Mouse (Mus musculus) heart, embryonic 13.5 days (tissue): ENCODE measurements around the gene Olfr645. TPM values are rescaled to one million over a fixed set of nuclear protein-coding genes. Genes with fewer than 3 reads are reported as not detected.

Source experiments
- ATAC-seq: fragments of 200-750 bp; cut with Nextera tagmentation; 2 replicates; pipeline ENCODE4 v1.8.0; 2017; ENCODE audit warnings: moderate TSS enrichment; ENCODE audit not compliant: insufficient number of reproducible peaks, low FRiP score, low TSS enrichment; ENCODE audit errors: extremely low read depth
- H3K27ac ChIP-seq: fragments of 300-500 bp; sonication (generic); replicated peaks from 2 replicates; pipeline ENCODE4 v1.5.1; 2015; ENCODE audit warnings: moderate library complexity, mild to moderate bottlenecking, inconsistent platforms
- H3K27me3 ChIP-seq: fragments of 300-500 bp; sonication (generic); replicated peaks from 2 replicates; pipeline ENCODE4 v1.6.1; 2015; ENCODE audit warnings: mild to moderate bottlenecking, inconsistent platforms
- H3K36me3 ChIP-seq: fragments of 300-500 bp; sonication (generic); 2 replicates; pipeline ENCODE4 v1.6.1; 2015; ENCODE audit warnings: mild to moderate bottlenecking, inconsistent platforms
- H3K4me1 ChIP-seq: fragments of 300-500 bp; sonication (generic); 2 replicates; pipeline ENCODE4 v1.6.1; 2015; ENCODE audit warnings: inconsistent platforms
- H3K4me2 ChIP-seq: fragments of 300-500 bp; sonication (generic); 2 replicates; pipeline ENCODE4 v1.6.1; 2015; ENCODE audit warnings: inconsistent platforms, mild to moderate bottlenecking, moderate library complexity
- H3K4me3 ChIP-seq: fragments of 300-500 bp; sonication (generic); 2 replicates; pipeline ENCODE4 v1.5.1; 2015; ENCODE audit warnings: moderate library complexity, mild to moderate bottlenecking, inconsistent platforms
- H3K9ac ChIP-seq: fragments of 300-500 bp; sonication (generic); 2 replicates; pipeline ENCODE4 v1.6.1; 2015; ENCODE audit warnings: inconsistent platforms, mild to moderate bottlenecking, moderate library complexity
- H3K9me3 ChIP-seq: fragments of 300-500 bp; sonication (generic); 2 replicates; pipeline ENCODE4 v1.6.1; 2016; ENCODE audit warnings: inconsistent platforms
- WGBS: fragments of 180-500 bp; shearing (Covaris S2); methylation state at CpG from one replicate; pipeline ENCODE4 v1.1.7; 2015; ENCODE audit warnings: mixed read lengths; 5-methylcytosine and 5-hydroxymethylcytosine counted together
- polyA plus RNA-seq: library from polyadenylated mRNA; unstranded; fragments of >200 nt; fragmentation: Nextera tagmentation; extraction: Ambion mirVana; gene quantifications from 2 replicates; pipeline ENCODE4 v1.2.1, GENCODE M21; 2015

Gene Olfr645
- not detected in 2 replicates for polyA plus RNA-seq

- WGBS: 54% methylated on average over 1 of the region's 1 CpGs
- Histone ChIP-seq H3K9me3 (no peaks in the 10 kb centered on the region), H3K27ac (no peak within 1 kb of the TSS), H3K36me3 (no peaks in the 10 kb centered on the region), H3K4me3 (no peak within 1 kb of the TSS), H3K4me1 (no peaks in the 10 kb centered on the region), H3K27me3 (no peaks in the 10 kb centered on the region), H3K9ac (no peak within 1 kb of the TSS), H3K4me2 (no peak within 1 kb of the TSS)
- ATAC-seq: no peak
These were observed at the start of gene Olfr645 for GRCm38 (mm10) chr7:104085365-104085764. Olfr645 (minus strand) TSS chr7:104085465.

GRCm38 (mm10) chr7:104129726-104130125 lies 44.5 kb upstream of the Olfr645 start, which contains the start of gene Ubqln5:
Ubqln5 (minus strand) TSS chr7:104129826.
- H3K4me2 ChIP-seq: no peak within 1 kb of the TSS
- no peaks in the 10 kb centered on the region for H3K27me3 ChIP-seq
- H3K36me3 ChIP-seq: no peaks in the 10 kb centered on the region
- H3K4me3 ChIP-seq: no peak within 1 kb of the TSS
- ATAC-seq: no peak
- no peak within 1 kb of the TSS for H3K9ac ChIP-seq
- WGBS: 84% methylated on average over 5 of the region's 5 CpGs
- no peaks in the 10 kb centered on the region for H3K9me3 ChIP-seq
- H3K27ac ChIP-seq: no peak within 1 kb of the TSS
- H3K4me1 ChIP-seq: no peaks in the 10 kb centered on the region

GRCm38 (mm10) chr7:104104757-104104972 lies 19.4 kb upstream of the Olfr645 start, which contains the start of gene Olfr646:
Olfr646 (plus strand) TSS chr7:104104873.
- no peak for ATAC-seq
- Histone ChIP-seq H3K36me3 (no peaks in the 10 kb centered on the region), H3K4me2 (no peak within 1 kb of the TSS), H3K9ac (no peak within 1 kb of the TSS), H3K27ac (no peak within 1 kb of the TSS), H3K4me1 (no peaks in the 10 kb centered on the region), H3K27me3 (no peaks in the 10 kb centered on the region), H3K9me3 (no peaks in the 10 kb centered on the region), H3K4me3 (no peak within 1 kb of the TSS)

- 62% methylated on average over 4 of the region's 4 CpGs for WGBS
- H3K9me3 ChIP-seq: no peaks in the 10 kb centered on the region
- H3K4me1 ChIP-seq: no peaks in the 10 kb centered on the region
- H3K4me3 ChIP-seq: no peak overlapping the region
- H3K27me3 ChIP-seq: no peaks in the 10 kb centered on the region
- no peak overlapping the region for H3K9ac ChIP-seq
- H3K4me2 ChIP-seq: no peak overlapping the region
- no peak for ATAC-seq
- no peaks in the 10 kb centered on the region for H3K36me3 ChIP-seq
- no peak overlapping the region for H3K27ac ChIP-seq
These were observed 18.9 kb upstream of the Olfr645 start for GRCm38 (mm10) chr7:104103913-104104756.

GRCm38 (mm10) chr7:104071769-104072168 lies 13.5 kb downstream of the Olfr645 start, which contains the start of gene Olfr644:
Olfr644 (minus strand) TSS chr7:104071869.
- H3K9ac ChIP-seq: no peak within 1 kb of the TSS
- H3K36me3 ChIP-seq: no peaks in the 10 kb centered on the region
- WGBS: 62% methylated on average over 2 of the region's 2 CpGs
- peaks cover 3% of the 10 kb centered on the region; the same call in 1 of the 2 replicates for H3K9me3 ChIP-seq
- no peak for ATAC-seq
- H3K4me1 ChIP-seq: no peaks in the 10 kb centered on the region
- H3K4me3 ChIP-seq: no peak within 1 kb of the TSS
- no peak within 1 kb of the TSS for H3K4me2 ChIP-seq
- H3K27me3 ChIP-seq: no peaks in the 10 kb centered on the region
- H3K27ac ChIP-seq: no peak within 1 kb of the TSS

- Histone ChIP-seq H3K4me1 (no peaks in the 10 kb centered on the region), H3K27me3 (no peaks in the 10 kb centered on the region), H3K4me3 (no peak within 1 kb of the TSS), H3K9ac (no peak within 1 kb of the TSS), H3K36me3 (no peaks in the 10 kb centered on the region), H3K9me3 (no peaks in the 10 kb centered on the region), H3K27ac (no peak within 1 kb of the TSS), H3K4me2 (no peak within 1 kb of the TSS)
- WGBS: 45% methylated on average over 2 of the region's 2 CpGs
- no peak for ATAC-seq
These were observed 23.9 kb downstream of the Olfr645 start, which contains the start of gene 4930516K23Rik for GRCm38 (mm10) chr7:104061345-104061744. 4930516K23Rik (minus strand) TSS chr7:104061445.

- H3K27ac ChIP-seq: no peak overlapping the region
- H3K4me1 ChIP-seq: no peaks in the 10 kb centered on the region
- no peaks in the 10 kb centered on the region for H3K9me3 ChIP-seq
- no peak overlapping the region for H3K4me3 ChIP-seq
- H3K36me3 ChIP-seq: no peaks in the 10 kb centered on the region
- H3K4me2 ChIP-seq: no peak overlapping the region
- no peaks in the 10 kb centered on the region for H3K27me3 ChIP-seq
- no peak for ATAC-seq
- no peak overlapping the region for H3K9ac ChIP-seq
- WGBS: 75% methylated on average over 1 of the region's 1 CpGs
These were observed 26.1 kb downstream of the Olfr645 start for GRCm38 (mm10) chr7:104059215-104059614.

- H3K36me3 ChIP-seq: no peaks in the 10 kb centered on the region
- H3K27me3 ChIP-seq: no peaks in the 10 kb centered on the region
- no peaks in the 10 kb centered on the region for H3K9me3 ChIP-seq
- no peak within 1 kb of the TSS for H3K4me2 ChIP-seq
- 52% methylated on average over 1 of the region's 1 CpGs for WGBS
- no peak within 1 kb of the TSS for H3K4me3 ChIP-seq
- no peaks in the 10 kb centered on the region for H3K4me1 ChIP-seq
- no peak within 1 kb of the TSS for H3K27ac ChIP-seq
- ATAC-seq: no peak
- H3K9ac ChIP-seq: no peak within 1 kb of the TSS
These were observed 32.7 kb downstream of the Olfr645 start, which contains the start of gene Olfr642 for GRCm38 (mm10) chr7:104052566-104052965. Olfr642 (minus strand) TSS chr7:104052666.

- H3K36me3 ChIP-seq: no peaks in the 10 kb centered on the region
- H3K4me1 ChIP-seq: no peaks in the 10 kb centered on the region
- H3K27me3 ChIP-seq: no peaks in the 10 kb centered on the region
- H3K4me2 ChIP-seq: no peak overlapping the region
- no peaks in the 10 kb centered on the region for H3K9me3 ChIP-seq
- 79% methylated on average over 4 of the region's 4 CpGs for WGBS
- H3K4me3 ChIP-seq: no peak overlapping the region
- no peak overlapping the region for H3K27ac ChIP-seq
- no peak for ATAC-seq
- no peak overlapping the region for H3K9ac ChIP-seq
These were observed 34.5 kb downstream of the Olfr645 start for GRCm38 (mm10) chr7:104050745-104051144.

GRCm38 (mm10) chr7:104035145-104035544 lies 50.1 kb downstream of the Olfr645 start, which contains the start of gene Olfr641:
Olfr641 (plus strand) TSS chr7:104035445.
- Histone ChIP-seq H3K4me3 (no peak within 1 kb of the TSS), H3K4me2 (no peak within 1 kb of the TSS), H3K36me3 (no peaks in the 10 kb centered on the region), H3K4me1 (no peaks in the 10 kb centered on the region), H3K9ac (no peak within 1 kb of the TSS), H3K27ac (no peak within 1 kb of the TSS), H3K27me3 (no peaks in the 10 kb centered on the region), H3K9me3 (no peaks in the 10 kb centered on the region)
- no peak for ATAC-seq
- WGBS: 62% methylated on average over 1 of the region's 1 CpGs
